Mouse (Mus musculus): ENCODE results near the gene Sfxn2. TPM values are rescaled to one million over a fixed set of nuclear protein-coding genes. Genes with fewer than 3 reads are reported as not detected.

The Sfxn2 gene
- polyA plus RNA-seq, 1 experiment from 2014 or later = 13.7 TPM

DNA sequence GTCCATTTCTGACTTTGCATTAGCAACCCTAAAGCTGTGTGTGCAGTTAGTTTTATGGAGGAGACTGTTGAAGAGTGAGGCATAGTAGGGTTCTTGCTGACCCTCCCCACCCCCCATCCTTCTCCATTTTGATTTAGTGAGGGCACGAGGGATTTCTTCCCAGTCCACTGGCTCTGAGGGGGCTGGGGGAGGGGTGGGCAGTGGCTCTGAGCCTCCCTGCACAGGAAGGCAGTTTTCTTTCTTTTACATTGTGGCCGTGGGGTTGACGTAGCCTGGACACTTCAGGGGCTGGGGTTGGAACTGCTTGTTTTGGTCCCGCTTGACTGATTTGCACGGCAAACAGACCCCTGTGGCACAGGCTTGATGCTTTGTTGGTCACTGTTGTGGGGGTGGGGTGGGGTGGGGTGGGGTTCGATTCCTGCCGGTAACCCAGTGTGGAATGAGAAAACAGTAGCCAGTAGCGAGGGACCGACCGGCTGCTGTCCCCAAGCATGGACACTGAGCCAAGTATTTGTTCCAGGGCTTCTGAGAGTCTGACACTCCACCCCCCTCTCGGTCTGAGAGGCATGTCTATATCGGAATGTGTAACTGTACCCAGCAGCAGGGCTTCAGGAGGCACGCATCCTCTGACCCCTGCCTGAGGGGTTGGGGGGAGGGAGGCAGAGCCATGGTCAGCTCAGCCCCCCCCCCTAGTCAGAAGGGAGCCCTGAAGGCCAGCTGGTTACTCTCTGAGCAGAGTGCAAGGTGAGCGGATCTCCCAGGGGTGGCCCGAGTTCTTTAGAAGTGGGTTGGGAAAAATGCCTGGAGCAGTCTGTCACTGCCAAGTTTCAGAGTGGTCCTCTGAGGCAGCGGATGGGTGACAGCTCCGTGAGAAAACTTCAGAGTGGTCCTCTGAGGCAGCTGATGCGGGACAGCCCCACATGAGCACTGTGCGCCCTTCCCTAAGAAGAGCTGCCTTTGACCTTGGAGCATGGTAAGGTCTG, 50.9 kb downstream of the Sfxn2 start:
- 23% methylated on average over 19 of the region's 19 CpGs for WGBS
- Histone ChIP-seq H3K4me2 (replicated peaks) (0 out of 2 replicates have a peak overlapping the region, but pooled peaks have one; percentile 21), H3K4me1 (peaks cover 35% of the 10 kb centered on the region), H3K27ac (replicated peaks) (no peak overlapping the region), H3K36me3 (peaks cover 5% of the 10 kb centered on the region; the same call in 1 of the 2 replicates), H3K27me3 (no peaks in the 10 kb centered on the region), H3K4me3 (no peak overlapping the region), H3K9ac (replicated peaks) (peak overlapping the region; percentile 13; the same call in 1 of the 2 replicates), H3K9me3 (no peaks in the 10 kb centered on the region)
- ATAC-seq (replicated peaks) = 0 out of 2 replicates have a peak, but pooled peaks have one; percentile 30

DNA sequence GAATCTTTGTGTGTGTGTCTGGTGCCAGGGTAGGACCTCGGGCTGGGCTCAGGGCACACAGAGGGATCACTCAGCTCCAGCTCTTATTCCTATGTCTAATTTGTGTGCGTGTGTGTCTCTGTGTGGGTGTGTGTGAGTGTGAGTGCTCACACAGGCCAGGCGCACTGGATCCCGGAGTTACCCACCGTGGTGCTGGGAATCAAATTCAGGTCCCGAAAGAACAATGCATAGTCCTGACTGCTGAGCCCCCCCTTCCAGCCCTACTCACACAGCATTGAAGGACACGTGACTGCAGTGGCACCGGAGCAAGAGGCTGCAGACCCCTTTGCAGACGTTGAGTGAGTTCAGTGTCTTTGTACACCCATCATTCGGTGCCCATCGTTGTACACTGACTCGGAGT, 51.9 kb downstream of the Sfxn2 start:
- H3K4me2 ChIP-seq (replicated peaks) = no peak overlapping the region
- no peaks in the 10 kb centered on the region for H3K27me3 ChIP-seq
- no peak overlapping the region for H3K27ac ChIP-seq (replicated peaks)
- H3K4me3 ChIP-seq = no peak overlapping the region
- H3K9ac ChIP-seq (replicated peaks) = no peak overlapping the region
- no peaks in the 10 kb centered on the region for H3K9me3 ChIP-seq
- 95% methylated on average over 12 of the region's 12 CpGs for WGBS
- H3K4me1 ChIP-seq = peaks cover 31% of the 10 kb centered on the region
- peaks cover 5% of the 10 kb centered on the region; the same call in 1 of the 2 replicates for H3K36me3 ChIP-seq
- ATAC-seq (replicated peaks) = no peak

DNA sequence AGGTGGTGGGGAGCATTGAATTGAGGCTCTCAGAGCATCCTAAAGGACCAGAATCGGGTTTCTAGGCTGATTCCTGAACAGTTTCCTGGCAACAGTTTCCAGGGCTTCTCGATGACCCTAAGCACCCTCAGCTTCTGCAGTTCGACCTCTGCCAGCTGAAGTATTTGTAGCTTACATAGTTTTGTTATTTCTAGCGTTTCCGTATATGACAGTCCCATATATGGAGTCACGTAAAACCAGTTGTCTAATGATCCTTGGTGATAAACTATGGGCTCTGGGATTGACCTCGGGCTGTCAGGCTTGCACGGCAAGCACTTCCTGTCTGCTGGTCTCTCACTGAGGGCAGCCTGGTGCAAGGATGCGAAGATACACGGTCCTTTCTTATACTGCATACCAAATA, 52.4 kb downstream of the Sfxn2 start:
- H3K9ac ChIP-seq (replicated peaks) = no peak overlapping the region
- ATAC-seq (replicated peaks) = no peak
- 87% methylated on average over 10 of the region's 10 CpGs for WGBS
- no peak overlapping the region for H3K4me2 ChIP-seq (replicated peaks)
- H3K27ac ChIP-seq (replicated peaks) = no peak overlapping the region
- peaks cover 5% of the 10 kb centered on the region; the same call in 1 of the 2 replicates for H3K36me3 ChIP-seq
- no peaks in the 10 kb centered on the region for H3K27me3 ChIP-seq
- H3K4me3 ChIP-seq = no peak overlapping the region
- peaks cover 31% of the 10 kb centered on the region for H3K4me1 ChIP-seq
- no peaks in the 10 kb centered on the region for H3K9me3 ChIP-seq

DNA sequence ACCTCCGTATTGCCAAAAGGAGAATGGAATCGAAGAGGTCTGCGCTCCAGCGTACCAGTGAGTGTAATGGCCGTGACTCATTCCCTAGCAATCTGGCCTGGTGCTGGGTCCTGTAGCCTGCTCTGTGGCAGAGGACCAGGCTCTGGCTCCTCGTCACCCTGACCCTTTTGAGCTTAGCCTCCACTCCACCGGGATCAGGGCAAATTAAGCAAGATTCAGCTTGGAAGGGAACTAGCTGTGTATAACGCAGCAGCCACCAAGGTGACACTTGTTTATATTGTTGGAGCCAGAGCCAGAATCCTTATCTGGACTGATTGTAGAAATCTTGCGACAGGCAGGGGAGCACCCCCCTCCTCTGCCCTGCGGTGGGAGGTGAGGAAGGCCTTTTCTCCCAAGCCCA, 55.2 kb downstream of the Sfxn2 start:
- H3K9ac ChIP-seq (replicated peaks) = no peak overlapping the region
- H3K9me3 ChIP-seq = no peaks in the 10 kb centered on the region
- no peaks in the 10 kb centered on the region for H3K27me3 ChIP-seq
- peaks cover 10% of the 10 kb centered on the region for H3K4me1 ChIP-seq
- ATAC-seq (replicated peaks) = no peak
- no peak overlapping the region for H3K4me2 ChIP-seq (replicated peaks)
- no peak overlapping the region for H3K27ac ChIP-seq (replicated peaks)
- H3K4me3 ChIP-seq = no peak overlapping the region
- 92% methylated on average over 10 of the region's 10 CpGs for WGBS
- H3K36me3 ChIP-seq = peaks cover 7% of the 10 kb centered on the region; the same call in 1 of the 2 replicates

DNA sequence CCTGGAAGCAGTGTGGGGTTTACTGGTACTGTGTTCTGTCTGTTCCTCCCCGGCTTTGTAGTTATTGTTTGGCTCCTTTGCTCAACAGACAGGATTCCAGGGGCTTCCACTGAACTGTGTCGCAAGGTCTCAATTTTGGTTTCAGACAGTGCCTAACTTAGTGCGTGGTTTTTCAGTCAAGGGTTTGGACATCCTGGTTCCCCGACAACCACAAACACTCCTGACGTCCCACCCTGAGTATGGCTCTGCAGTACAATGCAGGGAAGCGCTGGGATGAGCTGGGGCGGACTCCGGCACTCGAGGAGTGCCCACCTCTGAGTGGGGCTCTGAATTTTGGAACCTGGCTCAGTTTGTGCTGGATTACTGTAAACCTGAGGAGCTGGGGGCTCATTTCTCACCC, 56.6 kb downstream of the Sfxn2 start:
- peaks cover 7% of the 10 kb centered on the region; the same call in 1 of the 2 replicates for H3K36me3 ChIP-seq
- ATAC-seq (replicated peaks) = no peak

DNA sequence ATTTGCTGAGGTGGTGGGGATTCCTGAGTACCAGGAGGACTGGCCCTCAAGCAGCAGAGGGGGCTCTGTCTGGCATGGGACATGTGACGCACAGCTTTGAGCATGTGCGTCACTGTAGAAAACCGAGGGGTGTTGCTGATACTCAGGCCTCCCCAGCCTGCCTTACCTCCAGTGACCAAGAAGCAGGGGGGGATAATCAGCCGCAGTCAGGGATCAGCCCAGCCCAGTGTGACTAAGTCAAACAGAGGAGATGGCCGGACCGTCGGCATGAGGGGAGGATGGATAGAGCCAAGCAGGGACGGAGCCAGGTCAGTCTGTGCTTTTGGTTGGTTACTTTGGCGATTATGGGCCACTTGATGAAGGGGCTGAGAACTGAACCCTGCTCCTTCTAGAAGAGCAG, 58.5 kb downstream of the Sfxn2 start:
- H3K9ac ChIP-seq (replicated peaks) = no peak overlapping the region
- H3K4me2 ChIP-seq (replicated peaks) = no peak overlapping the region
- no peaks in the 10 kb centered on the region for H3K4me1 ChIP-seq
- 84% methylated on average over 9 of the region's 9 CpGs for WGBS
- 0 out of 2 replicates have a peak, but pooled peaks cover 2% of the 10 kb centered on the region for H3K36me3 ChIP-seq
- no peak overlapping the region for H3K27ac ChIP-seq (replicated peaks)
- no peaks in the 10 kb centered on the region for H3K9me3 ChIP-seq
- ATAC-seq (replicated peaks) = no peak
- no peaks in the 10 kb centered on the region for H3K27me3 ChIP-seq
- H3K4me3 ChIP-seq = no peak overlapping the region

More for the DNA sequence above, 56.6 kb downstream of the Sfxn2 start:
- 85% methylated on average over 9 of the region's 9 CpGs for WGBS
- no peaks in the 10 kb centered on the region for H3K27me3 ChIP-seq
- H3K4me2 ChIP-seq (replicated peaks) = no peak overlapping the region
- no peak overlapping the region for H3K27ac ChIP-seq (replicated peaks)
- H3K4me1 ChIP-seq = no peaks in the 10 kb centered on the region
- no peaks in the 10 kb centered on the region for H3K9me3 ChIP-seq
- H3K9ac ChIP-seq (replicated peaks) = no peak overlapping the region
- no peak overlapping the region for H3K4me3 ChIP-seq

DNA sequence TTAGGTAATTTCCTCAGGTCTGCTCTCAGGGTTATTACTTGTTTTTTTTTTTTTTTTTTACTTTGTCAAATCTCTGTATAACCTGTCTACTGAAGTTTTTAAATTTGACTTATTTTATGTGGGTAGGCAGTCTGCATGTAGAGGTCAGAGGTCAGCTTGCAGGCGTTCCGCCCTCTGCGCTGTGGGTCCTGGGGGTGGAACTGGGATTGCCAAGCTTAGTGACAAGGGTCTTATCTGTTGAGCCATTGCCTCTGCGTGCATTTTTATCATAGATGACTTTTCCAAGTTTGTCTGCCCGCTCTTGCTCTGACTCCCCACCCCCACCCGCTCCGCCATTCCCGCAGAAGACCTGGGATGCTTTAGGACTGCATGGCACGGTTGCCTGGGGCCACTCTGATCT, 62.6 kb downstream of the Sfxn2 start:
- no peak overlapping the region for H3K4me2 ChIP-seq (replicated peaks)

DNA sequence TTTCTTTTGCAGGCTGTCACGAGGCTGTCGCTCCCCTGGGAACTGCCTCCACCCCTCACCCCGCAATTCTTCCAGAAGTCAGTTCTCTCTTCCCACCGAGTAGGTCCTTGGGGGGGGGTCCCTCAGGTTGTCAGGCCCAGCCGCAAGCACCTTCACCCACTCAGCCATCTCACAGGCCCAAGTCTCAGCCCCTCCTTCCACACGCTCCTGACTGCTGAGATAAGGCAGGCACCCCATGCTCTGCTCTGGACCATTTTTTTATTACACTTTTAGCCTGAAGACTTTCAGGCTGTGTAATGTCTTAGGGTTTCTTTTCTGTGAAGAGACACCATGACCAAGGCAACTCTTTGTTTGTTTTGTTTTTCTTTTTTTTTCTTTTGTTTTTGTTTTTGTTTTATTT, 64.4 kb downstream of the Sfxn2 start:
- Histone ChIP-seq H3K27ac (replicated peaks) (no peak overlapping the region), H3K4me3 (no peak overlapping the region), H3K4me2 (replicated peaks) (no peak overlapping the region), H3K9ac (replicated peaks) (no peak overlapping the region), H3K4me1 (peaks cover 19% of the 10 kb centered on the region), H3K9me3 (no peaks in the 10 kb centered on the region), H3K27me3 (no peaks in the 10 kb centered on the region), H3K36me3 (0 out of 2 replicates have a peak, but pooled peaks cover under 1% of the 10 kb centered on the region)
- 79% methylated on average over 6 of the region's 6 CpGs for WGBS
- no peak for ATAC-seq (replicated peaks)

More for the DNA sequence above, 62.6 kb downstream of the Sfxn2 start:
- ATAC-seq (replicated peaks) = no peak
- Histone ChIP-seq H3K27me3 (no peaks in the 10 kb centered on the region), H3K36me3 (0 out of 2 replicates have a peak, but pooled peaks cover 2% of the 10 kb centered on the region), H3K9ac (replicated peaks) (no peak overlapping the region), H3K4me1 (peaks cover under 1% of the 10 kb centered on the region; the same call in 1 of the 2 replicates), H3K9me3 (no peaks in the 10 kb centered on the region), H3K4me3 (no peak overlapping the region), H3K27ac (replicated peaks) (no peak overlapping the region)
- WGBS = 86% methylated on average over 9 of the region's 9 CpGs

DNA sequence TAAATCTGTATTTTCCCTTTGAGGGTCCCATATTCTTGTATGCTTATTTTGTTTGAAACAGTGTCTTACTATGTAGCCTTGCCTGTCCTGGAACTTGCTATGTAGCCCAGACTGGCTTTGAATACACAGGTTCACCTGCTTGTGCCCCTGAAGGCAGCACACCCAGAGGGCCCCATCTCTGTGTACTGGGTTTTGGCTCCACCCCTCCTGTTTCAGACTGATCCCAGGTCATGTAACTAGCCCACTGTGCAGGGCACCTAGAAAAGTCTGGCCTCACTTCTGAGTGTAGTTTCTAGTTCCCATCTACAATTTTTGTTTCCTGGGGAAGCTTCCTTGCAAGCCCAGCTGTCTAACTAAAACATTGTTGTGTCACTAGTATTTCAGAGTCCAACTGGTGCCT, 65.9 kb downstream of the Sfxn2 start:
- Histone ChIP-seq H3K27ac (replicated peaks) (no peak overlapping the region), H3K4me2 (replicated peaks) (no peak overlapping the region), H3K4me3 (no peak overlapping the region), H3K4me1 (peaks cover 31% of the 10 kb centered on the region), H3K36me3 (no peaks in the 10 kb centered on the region), H3K27me3 (no peaks in the 10 kb centered on the region), H3K9ac (replicated peaks) (no peak overlapping the region), H3K9me3 (no peaks in the 10 kb centered on the region)
- no peak for ATAC-seq (replicated peaks)

DNA sequence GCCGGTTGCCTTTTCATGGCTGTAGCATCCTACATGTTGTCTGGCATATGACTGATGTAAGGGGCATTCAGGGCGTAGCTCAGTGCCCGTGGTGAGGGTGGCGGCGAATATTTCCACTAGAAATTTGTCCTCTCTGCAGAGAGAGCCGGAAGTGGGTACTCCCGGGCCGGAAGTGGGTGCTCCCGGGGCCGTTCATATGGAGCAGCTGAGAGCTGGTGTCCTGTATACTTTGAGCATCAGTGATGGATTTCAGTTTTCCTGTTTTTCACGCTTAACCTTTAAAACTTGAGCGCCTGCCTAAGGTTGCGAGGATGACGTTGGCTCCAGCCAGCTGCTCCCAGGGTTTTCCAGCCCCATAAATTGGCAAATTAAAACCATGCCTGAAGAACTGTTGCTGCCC, 66.3 kb downstream of the Sfxn2 start:
- H3K4me1 ChIP-seq = peaks cover 36% of the 10 kb centered on the region
- no peak overlapping the region for H3K9ac ChIP-seq (replicated peaks)
- H3K4me2 ChIP-seq (replicated peaks) = no peak overlapping the region
- no peaks in the 10 kb centered on the region for H3K27me3 ChIP-seq
- no peak for ATAC-seq (replicated peaks)
- H3K9me3 ChIP-seq = no peaks in the 10 kb centered on the region
- H3K27ac ChIP-seq (replicated peaks) = no peak overlapping the region
- WGBS = 93% methylated on average over 14 of the region's 14 CpGs
- no peak overlapping the region for H3K4me3 ChIP-seq
- H3K36me3 ChIP-seq = no peaks in the 10 kb centered on the region

DNA sequence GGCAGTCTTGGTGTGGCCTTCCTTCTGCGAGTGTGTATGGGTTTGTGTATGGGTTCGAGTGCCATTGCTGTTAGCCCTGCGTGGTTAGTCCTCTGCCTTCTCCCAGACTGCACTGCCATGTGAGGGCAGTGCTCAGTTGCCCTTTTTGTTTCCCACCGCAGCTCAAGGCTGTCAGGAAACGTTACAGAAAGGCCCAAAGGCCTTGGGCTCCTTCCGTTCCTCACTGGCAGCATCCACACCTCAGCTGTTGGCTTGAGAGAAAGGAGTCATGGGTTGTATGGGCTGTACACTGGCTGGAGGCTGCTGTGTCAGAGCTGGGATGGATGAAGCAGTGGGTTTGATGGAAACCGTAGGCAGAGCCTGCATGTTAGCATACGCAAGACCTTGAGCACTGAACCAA, 67.6 kb downstream of the Sfxn2 start:
- WGBS = 96% methylated on average over 8 of the region's 8 CpGs
- Histone ChIP-seq H3K4me1 (peaks cover 48% of the 10 kb centered on the region), H3K4me2 (replicated peaks) (no peak overlapping the region), H3K27ac (replicated peaks) (no peak overlapping the region), H3K27me3 (no peaks in the 10 kb centered on the region), H3K36me3 (no peaks in the 10 kb centered on the region), H3K9ac (replicated peaks) (no peak overlapping the region), H3K4me3 (no peak overlapping the region), H3K9me3 (no peaks in the 10 kb centered on the region)
- ATAC-seq (replicated peaks) = no peak

DNA sequence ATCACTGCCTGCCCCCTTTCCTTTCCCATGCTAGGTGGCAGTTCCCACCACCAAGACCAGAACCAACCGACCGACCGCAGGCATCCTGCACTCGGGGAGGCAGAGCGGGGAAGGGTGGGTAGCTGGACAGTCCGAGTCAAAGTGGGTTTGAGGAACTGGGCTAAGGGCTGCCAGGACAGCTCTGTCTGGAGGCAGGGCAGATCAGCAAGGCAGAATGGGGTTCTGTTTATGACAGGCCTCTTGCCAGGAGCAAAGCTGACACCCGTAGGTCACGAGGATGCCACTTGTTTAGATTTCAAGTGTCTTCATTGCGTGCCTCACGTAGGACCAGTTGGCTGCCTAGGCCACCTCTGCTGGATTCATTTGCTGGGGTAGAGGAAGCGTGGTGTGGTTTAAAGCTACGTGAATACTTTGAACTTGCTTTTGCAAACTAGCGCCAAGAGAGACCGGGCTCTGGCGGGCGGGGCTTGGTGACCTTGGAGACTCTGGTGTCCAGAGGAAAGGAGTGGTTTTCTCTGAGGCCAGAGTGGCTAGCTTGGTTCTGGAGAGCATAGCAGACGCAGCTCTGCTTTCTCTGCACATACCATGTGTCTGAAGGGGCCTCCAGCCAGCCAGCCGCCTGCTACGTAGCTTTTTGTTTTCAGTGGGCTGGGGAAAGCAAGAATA, 68.4 kb downstream of the Sfxn2 start:
- H3K9ac ChIP-seq (replicated peaks) = no peak overlapping the region
- H3K9me3 ChIP-seq = no peaks in the 10 kb centered on the region
- no peak for ATAC-seq (replicated peaks)
- H3K4me2 ChIP-seq (replicated peaks) = no peak overlapping the region
- H3K4me1 ChIP-seq = peaks cover 54% of the 10 kb centered on the region
- H3K36me3 ChIP-seq = no peaks in the 10 kb centered on the region
- no peaks in the 10 kb centered on the region for H3K27me3 ChIP-seq
- WGBS = 62% methylated on average over 19 of the region's 19 CpGs
- peak overlapping the region; percentile 58 for H3K27ac ChIP-seq (replicated peaks)
- H3K4me3 ChIP-seq = no peak overlapping the region
